Mouse (Mus musculus): ENCODE data around the gene Add2.

- no peak for TF ChIP-seq CTCF (IDR thresholded peaks at IDR 0.05; ENCODE audit: control insufficient read depth, insufficient read depth, insufficient read length)
- TF ChIP-seq MAX (IDR thresholded peaks at IDR 0.05): no peak
- no peak for TF ChIP-seq CEBPB (IDR thresholded peaks at IDR 0.05; ENCODE audit: low read depth)
- TF ChIP-seq MYOG (IDR thresholded peaks at IDR 0.05; ENCODE audit: control insufficient read depth, extremely low read depth, insufficient read length): no peak
- no peak for TF ChIP-seq MYOD1 (IDR thresholded peaks at IDR 0.05; ENCODE audit: control insufficient read depth, insufficient read length, low read depth)
- no peak for TF ChIP-seq USF1 (IDR thresholded peaks at IDR 0.05; ENCODE audit: low read depth)
- no peak for TF ChIP-seq FOSL1 (IDR thresholded peaks at IDR 0.05; ENCODE audit: insufficient read depth, low read length, poor library complexity, severe bottlenecking)
Observed at GRCm38 (mm10) chr6:86161586-86161985, 133.1 kb downstream of the Add2 start.
